Mouse (Mus musculus): ENCODE measurements around the gene Eci3. TPM values are rescaled to one million over a fixed set of nuclear protein-coding genes. Genes with fewer than 3 reads are reported as not detected.

Eci3 gene
- polyA plus RNA-seq (2012; rRNA removed; ENCODE audit: low replicate concordance), result 3.2 and 11.1 TPM in 2 replicates

GRCm38 (mm10) chr13:34963511-34964397 is at the start of gene Eci3:
TSS of gene Eci3 (minus strand) at chr13:34963810.

GRCm38 (mm10) chr13:34924210-34924609 is 39.4 kb downstream of the Eci3 start, which contains the start of the genes Fam217a and 4933417A18Rik:
TSS of gene Fam217a (minus strand) at chr13:34924310.
TSS of gene 4933417A18Rik (plus strand) at chr13:34924409.

Other genes starting within 250 kb of the Eci3 start
- gene Fam50b, start 229.0 kb downstream of the Eci3 start, polyA plus RNA-seq (2012; rRNA removed; ENCODE audit: low replicate concordance), result not detected in 2 replicates
- gene Prpf4b, start 88.5 kb downstream of the Eci3 start, polyA plus RNA-seq (2012; rRNA removed; ENCODE audit: low replicate concordance), result 18.5 and 21.0 TPM in 2 replicates
- 0.42 and 1.9 TPM in 2 replicates for gene Fam217a, start 39.5 kb downstream of the Eci3 start, polyA plus RNA-seq (2012; rRNA removed; ENCODE audit: low replicate concordance)
- not detected in 2 replicates for gene 4933417A18Rik, start 39.4 kb downstream of the Eci3 start, polyA plus RNA-seq (2012; rRNA removed; ENCODE audit: low replicate concordance)
- 72.9 and 105 TPM in 2 replicates for gene Eci2, start 63.3 kb upstream of the Eci3 start, polyA plus RNA-seq (2012; rRNA removed; ENCODE audit: low replicate concordance)